Mouse (Mus musculus) monocyte, adult 5-6 weeks (primary cell): ENCODE data around the gene Efcab1. TPM values are rescaled to one million over a fixed set of nuclear protein-coding genes. Genes with fewer than 3 reads are reported as not detected.

ENCODE experiments used
- ATAC-seq: fragments of 153-309, 156-312 bp; replicated peaks from 2 replicates; pipeline ENCODE4 v1.8.0; 2017; ENCODE audit warnings: mild to moderate bottlenecking; ENCODE audit not compliant: low TSS enrichment, insufficient number of reproducible peaks, severe bottlenecking, poor library complexity, low FRiP score
- total RNA-seq: library from RNA; stranded (forward); fragments of 200-1000, 200-491, 200-594 nt; gene quantifications from 3 replicates; pipeline ENCODE4 v1.2.3, GENCODE M21; 2017

Efcab1 gene
- total RNA-seq, 1 experiment from 2014 or later = not detected

- no peak for ATAC-seq
These were observed 83.3 kb downstream of the Efcab1 start for GRCm38 (mm10) chr16:14989614-14990268.

- ATAC-seq = no peak
These were observed 84.6 kb downstream of the Efcab1 start for GRCm38 (mm10) chr16:14991001-14991400.

- no peak for ATAC-seq
These were observed 86.2 kb downstream of the Efcab1 start for GRCm38 (mm10) chr16:14992461-14993107.

GRCm38 (mm10) chr16:15014724-15015123, 108.3 kb downstream of the Efcab1 start:
- no peak for ATAC-seq
